Mouse (Mus musculus) small intestine, adult 2 months (tissue): ENCODE measurements around the gene Dmpk.

Experiments
- CTCF ChIP-seq: fragments of 200-500 bp; IDR thresholded peaks from 2 replicates; pipeline ENCODE4 v1.5.1; 2012; ENCODE audit warnings: low read depth, mild to moderate bottlenecking, control low read depth, inconsistent platforms, low read length, moderate library complexity, mixed read lengths; ENCODE audit not compliant: insufficient replicate concordance, insufficient read length; ENCODE audit errors: extremely low read depth
- POLR2A ChIP-seq: fragments of 200-500 bp; IDR thresholded peaks from 2 replicates; pipeline ENCODE4 v1.6.1; 2012; ENCODE audit warnings: low read depth, mild to moderate bottlenecking, control low read depth, inconsistent platforms, low read length, moderate library complexity

DNA sequence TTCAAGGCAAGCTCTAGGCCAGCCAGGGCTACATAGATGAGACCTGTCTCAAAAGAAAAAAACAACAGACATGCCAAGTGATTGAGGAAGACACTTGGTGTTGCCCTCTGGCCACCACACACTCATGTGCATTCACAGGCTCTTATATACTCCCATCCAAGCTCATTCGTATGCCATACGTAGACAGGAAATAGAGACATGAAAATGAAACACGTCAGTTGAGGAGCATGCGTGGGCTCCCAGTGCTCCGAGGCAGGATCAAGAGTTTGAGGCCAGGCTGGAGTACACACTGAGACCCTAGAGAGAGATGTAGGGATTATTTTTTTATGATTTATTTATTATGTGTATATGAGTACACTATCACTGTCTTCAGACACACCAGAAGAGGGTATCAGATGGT lies 45.7 kb downstream of the Dmpk start:
- no peak for TF ChIP-seq CTCF
- no peak for TF ChIP-seq POLR2A
